Mouse (Mus musculus): ENCODE data around the gene Plekhg6.

Gene Plekhg6

DNA sequence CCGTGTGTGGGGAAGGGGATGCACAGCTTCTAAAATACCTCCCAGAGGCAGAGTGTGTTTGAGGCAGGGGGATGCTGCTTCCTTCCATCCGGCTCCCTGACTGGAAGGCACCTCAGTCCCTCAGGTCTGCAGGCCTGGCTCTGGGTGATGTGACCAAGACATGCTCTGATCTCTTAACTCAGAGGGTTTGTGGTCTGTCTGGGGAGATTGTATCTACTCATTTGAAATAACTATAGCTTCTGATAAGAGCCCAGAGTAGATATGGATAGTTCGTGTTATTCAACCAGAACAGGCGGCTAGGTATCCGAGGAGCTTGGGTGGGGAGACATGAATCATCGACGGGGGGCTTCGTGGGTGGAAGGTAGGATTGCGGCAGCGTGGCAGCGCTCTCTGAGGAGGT is 27.4 kb downstream of the Plekhg6 start:
- DNase-seq, result no peak

DNA sequence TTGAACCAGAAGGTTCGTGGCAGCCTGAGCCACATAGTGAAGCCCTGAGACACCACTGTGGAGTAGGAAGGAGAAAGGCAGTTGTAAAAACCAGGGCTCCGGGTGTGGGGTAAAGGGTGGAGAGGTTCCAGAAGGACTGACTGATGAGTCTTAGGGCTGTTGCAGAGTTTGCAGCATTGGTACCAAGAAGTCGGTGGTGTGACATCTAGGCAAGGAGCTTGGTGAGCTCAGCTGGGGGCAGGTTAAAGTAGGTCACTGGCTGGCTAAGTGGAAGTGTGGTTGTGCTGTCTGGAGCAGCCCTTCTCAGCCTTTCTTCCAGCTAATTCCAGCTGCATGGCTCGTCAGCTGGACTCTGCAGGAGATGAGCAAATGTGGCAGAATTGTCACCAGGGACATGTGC is 27.8 kb downstream of the Plekhg6 start:
- no peak for DNase-seq

DNA sequence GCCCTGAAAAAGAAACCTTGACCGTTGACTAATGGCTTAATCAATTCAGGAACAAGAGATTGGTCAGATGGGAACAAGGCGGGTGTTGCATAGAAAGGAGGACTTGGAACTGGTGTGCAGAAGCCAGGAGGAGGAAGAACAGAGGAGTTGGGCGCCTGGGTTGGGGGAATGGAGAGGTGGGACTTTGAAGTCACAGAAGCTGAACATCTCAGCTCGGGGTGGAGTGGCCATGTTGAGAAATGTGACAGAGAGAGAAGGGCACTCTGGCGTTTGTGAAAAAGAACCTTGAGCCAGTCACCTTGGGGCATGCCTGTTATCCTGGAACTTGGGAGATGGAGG is 28.6 kb downstream of the Plekhg6 start:
- DNase-seq, result no peak

DNA sequence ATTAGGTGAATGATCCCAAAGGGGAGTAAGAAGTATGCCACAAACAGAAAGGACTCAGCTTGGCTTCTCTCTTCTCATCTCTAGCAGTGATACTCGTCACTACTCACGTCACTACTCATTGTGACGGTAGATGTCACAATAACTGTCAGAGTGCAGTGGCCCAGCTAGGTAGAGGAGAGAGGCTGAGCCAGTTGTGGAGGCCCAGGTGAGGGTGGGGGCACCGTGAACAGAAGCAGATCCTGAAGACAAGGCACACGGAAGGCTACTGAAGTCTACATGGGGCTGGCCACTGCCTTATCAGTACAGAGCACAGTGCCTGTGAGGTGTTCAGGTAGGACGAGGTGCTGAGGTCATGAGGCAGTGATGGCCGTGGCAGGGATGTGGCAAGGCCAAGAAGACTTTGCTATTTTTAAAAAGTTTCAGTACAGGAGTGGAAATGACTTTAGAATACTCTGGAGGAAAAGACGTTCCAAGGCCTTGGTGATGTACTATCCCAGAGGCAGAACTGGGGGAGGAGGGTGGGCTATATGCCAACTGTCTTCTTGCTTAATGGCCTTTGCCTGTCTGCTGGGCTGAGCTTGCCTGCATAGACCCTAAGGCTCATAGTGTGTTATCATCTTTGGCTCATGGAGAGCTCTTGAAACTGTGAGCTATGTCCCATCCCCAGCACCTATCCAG is 29.1 kb downstream of the Plekhg6 start:
- DNase-seq, result no peak

DNA sequence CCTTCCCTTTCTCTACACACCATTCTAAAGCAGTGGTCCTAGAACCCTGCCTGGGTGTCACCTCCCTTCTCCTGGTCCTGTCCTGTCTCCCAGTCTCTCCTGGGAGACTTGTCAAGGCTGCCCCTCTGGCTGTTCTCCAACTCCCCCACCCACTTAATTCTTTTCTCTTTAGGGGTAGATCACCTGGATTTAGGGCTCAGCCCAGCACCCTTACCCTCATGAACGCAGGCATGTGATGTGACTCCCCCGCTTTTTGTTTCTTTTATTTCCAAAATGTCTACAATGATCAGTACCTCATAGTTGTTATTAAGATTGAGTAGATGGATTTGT is 29.6 kb downstream of the Plekhg6 start:
- no peak for DNase-seq

DNA sequence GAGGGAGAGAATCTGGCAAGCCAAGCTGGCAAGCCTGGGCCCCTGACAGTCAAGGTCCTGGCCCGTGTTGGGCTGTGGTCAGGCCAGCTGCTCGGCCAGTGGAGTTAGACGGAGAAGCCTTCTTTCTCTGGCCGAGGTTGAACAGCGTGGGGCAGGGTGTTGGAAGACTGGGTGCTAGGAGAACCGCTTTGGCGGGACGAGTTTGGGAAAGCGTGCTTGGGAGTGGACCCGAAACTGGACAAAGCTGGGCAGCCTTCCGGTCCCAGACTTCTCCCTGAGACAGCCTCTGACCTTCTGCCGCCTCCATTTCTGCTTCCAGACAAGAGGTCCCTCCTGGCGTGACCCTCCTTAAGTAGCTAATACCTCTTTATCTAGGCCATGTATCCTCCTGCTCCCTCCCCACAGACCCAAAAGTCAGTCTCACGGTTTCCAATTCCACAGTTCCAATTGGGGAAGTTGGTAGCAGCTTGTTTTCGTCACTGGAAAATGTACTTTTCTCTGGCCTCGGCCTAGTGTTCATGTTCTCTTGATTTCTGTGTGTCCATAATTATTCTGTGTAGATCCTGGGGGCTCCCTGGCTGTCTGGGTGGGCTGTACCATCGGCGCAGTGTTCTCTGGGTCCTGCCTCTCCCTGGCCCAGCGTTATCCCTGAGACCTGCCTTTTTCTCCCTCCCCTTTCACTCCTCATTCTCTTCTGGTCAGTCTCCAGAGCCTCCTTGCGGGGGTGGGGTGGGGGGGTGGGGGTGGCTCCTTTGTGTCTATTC is 30.2 kb downstream of the Plekhg6 start:
- no peak for DNase-seq

DNA sequence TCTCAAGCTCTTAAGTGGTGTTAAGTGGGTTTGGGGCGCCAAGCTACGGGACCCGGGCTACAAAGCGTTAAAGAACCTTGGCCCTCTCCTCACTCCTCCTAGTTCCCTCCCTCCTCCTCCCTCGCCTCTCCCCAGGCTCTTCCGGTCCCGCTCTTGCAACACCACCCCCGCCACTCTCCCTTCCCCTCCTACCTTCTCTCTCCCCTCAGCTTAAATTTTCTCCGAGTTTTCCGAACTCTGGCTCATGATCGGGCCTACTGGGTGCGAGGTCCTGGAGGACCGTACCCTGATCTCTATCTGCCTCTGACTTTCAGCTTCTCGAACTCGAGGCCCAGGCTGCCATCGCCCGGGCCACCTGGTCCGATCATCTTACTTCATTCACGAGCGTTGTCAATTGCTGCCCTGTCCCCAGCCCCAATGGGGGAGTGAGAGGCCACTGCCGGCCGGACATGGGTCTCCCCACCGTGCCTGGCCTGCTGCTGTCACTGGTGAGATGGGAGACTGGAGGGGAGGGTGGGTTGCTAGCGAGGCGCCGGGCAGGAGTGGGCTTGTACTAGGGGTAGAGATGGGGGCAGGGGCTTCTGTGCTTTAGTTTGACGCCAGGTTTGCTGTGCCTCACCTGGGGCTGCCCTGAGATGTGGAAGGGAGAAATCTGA is 30.9 kb downstream of the Plekhg6 start:
- DNase-seq, result peak; percentile 34

DNA sequence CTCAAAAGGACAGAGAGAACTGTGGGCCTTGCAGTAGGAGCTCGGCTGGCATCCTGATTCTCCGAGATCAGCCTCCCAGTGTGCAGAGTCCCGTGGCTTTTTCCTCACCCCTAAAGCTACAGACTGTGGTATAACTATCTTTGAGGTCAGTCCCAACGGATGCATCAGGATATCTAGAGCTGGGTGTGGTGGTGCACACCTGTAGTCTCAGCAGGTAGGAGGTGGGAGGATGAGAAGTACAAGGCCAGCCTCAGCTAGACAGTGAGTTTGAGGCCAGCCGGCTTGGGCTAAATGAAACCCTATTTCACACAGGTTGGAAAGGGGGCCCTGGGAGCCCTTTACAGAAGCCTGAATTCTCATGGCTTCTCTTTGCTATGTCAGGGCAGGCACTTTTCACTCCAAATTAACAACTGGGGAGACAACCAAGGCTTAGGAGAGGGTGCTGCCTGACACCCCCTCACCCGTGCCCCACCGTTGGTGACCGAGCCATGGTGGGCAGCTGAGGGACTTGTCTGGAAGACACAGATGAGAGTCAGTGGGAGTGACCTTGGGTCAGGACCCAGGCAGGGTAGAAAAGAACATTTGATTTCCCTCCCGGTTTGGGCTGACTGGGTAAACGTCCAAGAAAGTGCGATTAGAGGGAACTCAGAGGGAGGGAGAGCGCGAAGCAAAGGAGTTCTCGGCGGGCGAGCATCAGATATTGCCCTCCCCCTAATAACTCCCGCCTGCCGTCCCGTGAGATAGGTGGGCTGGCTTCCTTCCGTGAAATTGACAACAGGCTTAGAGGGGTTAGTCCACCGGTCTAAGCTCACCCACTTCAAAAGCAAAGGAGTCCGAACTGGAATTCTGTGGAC is 31.6 kb downstream of the Plekhg6 start, which contains the start of gene Tnfrsf1a:
Gene Tnfrsf1a, plus strand, starts transcription at position 642 of the 854 bp plus-strand sequence.
- no peak for DNase-seq

DNA sequence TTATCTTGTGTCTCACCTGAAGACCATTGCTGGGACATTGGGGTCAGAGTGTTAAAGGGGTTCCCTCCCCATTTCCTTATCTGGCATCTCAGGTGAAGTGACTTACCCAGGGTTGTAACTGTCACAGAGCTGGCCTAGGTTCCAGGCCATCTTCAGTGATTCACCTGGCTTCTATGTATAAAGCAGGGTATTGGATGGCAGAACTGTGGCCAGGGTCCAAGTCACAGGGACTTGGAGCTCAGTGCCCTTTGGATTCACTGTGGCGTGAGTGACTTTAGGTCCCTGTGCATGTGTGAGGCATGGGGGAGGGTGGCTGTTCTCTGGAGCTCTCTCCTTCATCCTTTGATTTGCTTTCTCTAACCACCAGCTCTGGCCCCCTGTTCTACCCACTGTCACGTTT is 34.6 kb downstream of the Plekhg6 start:
- no peak for DNase-seq

DNA sequence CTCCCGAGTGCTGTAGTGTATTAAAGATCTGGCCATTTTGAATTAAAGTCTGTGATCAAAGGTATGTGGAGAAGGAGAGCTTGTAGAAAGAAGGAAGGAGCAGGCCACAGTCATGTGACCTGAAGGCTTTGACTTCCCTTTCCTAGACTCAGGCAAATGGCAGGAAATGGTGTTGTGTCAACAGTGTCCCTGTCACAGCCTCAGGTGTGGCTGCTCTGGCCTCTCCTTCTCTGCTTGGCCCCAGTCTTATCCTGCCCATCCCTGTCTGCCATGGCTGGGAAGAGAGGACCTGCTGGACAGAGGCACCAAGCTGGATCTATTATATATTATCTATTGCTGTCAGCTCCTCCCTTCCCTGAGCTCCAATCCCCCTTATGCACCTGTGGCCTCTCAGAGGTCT is 35.0 kb downstream of the Plekhg6 start:
- no peak for DNase-seq

DNA sequence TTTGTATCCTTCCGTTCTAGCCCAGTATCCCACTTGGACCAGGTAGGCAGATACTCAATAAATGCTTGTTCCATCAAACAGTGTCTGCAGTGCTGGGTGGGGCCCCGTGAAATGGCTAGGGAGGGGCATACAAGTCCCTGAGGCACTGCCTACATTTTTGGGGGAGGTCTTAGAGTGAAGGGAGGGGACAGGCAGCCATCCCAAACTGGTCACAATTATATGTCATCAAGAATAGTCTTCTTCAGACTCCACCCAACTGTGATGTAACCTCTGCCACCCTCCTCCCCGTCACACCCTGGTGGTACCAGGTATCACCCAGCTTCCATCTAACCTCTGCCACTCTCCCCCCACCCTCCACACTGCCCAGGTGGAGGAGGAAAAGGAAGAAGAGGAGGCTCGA is 35.7 kb downstream of the Plekhg6 start:
- DNase-seq, result no peak

DNA sequence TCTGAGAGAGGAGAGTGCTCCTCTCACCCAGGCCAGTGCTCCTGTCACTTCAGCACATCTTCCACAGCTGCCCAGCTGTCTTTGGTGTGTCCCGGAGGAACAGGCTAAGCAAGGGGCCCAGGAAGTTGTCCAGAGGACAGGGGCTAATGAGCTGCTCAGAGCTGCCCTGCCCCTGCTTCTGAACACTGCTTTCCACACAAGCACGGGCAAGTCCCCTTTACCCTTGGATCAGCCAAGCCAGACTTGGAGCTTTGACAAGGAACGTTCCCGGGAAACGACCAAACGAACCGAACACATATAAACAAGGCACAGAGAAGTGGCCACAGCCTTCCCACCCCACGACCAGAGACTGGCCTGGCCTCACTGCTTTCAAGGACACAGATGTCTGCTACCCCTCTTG is 36.5 kb downstream of the Plekhg6 start:
- DNase-seq, result no peak

DNA sequence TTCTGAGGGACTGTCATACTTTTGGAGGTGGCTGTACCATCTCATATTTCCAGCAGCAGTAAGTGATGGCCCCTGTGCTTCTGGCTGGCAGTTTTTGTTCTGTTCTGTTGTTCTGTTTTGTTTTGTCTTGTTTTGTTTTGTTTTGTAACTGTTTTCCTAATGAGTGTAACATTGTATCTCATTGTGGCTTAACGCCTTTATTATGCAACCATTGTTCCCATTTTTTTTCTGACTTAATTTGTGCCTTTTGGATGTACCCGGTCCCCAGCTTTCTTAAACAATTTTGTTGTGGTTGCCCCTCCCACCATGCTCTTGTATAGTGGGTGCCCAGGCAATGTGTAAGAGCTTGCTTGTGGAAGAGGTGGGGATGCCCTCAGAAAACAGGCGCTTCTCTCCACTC is 38.4 kb downstream of the Plekhg6 start:
- DNase-seq, result no peak

DNA sequence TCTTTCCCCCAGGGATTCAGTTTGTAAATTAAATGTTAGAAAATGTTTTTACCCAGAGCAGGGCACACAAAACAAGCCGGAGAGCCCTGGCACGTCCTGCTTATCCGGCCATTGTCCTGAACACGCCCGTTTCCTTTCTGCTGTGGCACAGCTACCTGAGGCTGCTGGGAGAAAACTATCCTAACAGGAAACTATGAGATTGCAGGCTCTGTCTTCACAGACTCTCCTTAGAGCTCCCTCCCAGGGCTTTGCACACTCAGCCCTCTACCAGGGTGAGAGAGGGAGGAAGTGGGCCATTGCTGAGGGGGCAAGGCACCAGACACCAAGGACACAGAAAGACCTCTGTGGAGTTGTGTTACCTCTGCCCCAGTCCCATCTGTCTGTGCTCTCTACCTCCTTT is 40.3 kb downstream of the Plekhg6 start:
- DNase-seq, result no peak

DNA sequence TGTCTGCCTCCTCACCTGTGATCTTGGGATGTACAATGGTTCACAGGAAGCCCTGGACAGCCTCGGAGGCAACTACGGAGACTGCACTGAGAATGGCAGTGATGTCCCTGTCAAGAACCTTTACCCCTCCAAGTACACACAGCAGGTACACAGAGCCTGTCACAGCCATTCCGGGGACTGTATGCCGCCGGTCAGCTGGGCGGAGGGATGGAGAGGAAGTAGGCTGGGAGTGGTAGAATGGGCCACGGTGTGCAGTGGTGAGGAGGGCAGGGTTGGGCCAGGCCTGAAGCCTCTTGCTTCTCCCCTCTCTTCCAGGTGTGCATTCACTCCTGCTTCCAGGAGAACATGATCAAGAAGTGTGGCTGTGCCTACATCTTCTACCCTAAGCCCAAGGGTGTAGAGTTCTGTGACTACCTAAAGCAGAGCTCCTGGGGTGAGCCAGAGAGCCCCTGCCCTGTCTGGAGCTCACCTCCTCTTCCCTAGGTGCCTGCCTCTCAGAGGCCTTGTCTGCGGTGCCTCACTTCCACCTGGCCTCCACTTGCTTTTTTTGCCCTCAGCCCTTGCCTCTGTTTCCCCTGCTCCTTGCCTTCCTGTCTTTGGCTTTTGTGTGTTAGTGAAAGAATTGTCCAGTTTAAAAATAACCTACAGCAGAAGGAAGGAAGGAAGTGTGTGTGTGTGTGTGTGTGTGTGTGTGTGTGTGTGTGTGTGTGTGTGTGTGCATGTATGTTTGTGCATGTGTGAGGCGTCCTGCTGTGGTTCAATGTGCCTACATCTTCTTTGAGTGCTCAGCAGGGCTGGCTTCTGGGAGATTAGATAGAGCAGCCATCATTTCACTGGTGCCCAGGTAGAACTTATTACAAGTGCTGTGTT is 41.6 kb downstream of the Plekhg6 start:
- DNase-seq, result no peak

DNA sequence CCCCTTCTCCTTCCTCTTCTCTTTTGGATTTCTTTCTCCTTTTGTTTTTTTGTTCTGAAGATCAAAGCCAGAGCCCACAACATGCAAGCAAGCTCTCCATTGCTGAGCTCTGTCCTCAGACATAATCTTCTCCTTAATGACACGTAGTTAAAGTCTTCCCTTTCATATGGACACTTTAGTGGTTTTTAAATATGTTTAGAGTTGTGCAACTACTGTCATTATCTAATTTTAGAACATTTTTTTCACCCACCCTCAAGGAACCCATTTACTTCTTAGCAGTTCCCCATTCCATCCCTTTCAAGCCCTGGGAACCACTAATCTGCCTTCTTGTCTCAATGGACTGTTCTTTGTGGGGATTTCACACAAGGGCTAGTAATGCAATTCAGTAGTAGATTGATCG is 46.2 kb downstream of the Plekhg6 start:
- DNase-seq, result no peak

DNA sequence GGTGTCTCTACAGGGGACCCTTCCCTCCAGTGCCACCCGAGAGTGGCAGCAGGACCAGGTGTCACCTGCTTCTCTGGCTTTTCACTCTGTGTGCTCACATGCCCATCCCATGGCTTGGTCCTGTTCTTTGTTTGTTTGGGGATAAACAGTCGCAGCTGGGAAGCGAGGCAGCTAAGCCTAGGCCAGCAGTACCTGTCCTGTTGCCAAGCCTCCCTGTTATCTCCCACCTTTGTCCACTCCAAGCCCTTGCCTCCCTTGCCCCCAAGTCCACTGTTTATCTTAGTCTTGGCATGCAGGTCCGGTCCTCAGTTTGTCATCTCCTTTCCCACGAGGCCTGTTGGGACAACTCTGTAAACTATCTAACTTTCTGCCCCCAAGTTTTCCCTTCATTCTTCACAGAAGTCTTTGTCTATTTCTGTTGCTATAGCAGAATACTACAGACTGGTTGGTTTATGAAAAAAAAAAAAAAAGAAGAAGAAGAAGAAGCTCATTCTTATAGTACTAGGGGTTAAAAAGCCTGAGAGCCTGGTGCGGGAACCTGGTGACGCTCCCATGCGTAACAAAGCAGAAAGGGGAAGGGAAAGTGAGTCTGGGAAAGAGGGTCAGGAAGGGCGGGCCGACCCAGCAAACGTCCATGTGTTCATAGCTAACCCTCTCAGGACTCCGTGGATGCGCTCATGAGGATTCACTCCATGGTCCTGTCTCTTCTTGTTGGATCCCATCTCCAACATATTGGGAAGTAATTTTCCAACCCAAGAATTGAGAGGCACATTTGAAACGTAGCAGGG is 47.3 kb downstream of the Plekhg6 start:
- DNase-seq, result no peak

DNA sequence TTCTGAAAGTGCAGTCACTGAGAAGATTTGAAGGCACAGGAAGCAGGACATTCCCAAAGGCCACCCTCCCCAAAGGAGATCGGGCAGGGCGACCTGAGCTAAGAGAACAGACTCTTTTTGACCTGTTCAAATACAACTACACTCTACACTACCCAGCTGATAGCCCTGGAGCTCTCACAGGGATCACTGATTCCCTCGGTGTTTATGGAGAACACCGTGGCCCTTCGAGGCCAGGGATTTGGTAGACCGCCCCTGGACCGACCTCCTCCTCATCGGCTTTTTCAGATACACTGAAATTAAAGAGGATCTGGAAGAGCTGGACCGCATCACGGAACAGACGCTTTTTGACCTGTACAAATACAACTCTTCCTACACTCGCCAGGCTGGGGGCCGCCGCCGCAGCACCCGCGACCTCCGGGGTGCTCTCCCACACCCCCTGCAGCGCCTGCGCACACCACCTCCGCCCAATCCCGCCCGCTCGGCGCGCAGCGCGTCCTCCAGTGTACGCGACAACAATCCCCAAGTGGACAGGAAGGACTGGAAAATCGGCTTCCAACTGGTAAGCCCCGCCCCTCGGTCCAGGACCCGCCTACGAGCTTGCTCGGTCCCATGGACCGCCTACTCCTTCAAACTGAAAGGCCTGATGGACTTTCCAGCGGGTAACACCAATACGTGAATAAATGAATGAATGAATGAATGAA is 49.8 kb downstream of the Plekhg6 start:
- DNase-seq, result peak; percentile 75

DNA sequence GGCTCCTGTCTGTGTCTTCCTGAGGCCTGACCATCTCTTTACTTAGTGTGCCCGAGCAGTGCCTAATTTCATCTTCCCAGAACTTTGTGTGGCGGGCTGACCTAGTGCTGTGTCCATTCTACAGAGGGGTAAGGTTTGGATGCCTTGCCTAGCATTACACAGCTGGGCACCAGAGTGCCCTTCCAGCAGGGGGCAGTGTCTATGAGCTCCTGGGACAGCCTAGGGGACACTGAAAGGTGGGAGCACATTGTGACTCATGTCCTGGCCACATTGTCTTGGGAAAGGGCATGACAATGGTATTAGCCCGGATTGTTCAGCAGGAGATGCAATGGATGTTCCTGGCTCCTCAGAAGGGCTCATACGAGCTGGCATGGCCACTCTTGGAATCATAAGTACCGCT is 52.4 kb downstream of the Plekhg6 start:
- DNase-seq, result no peak

DNA sequence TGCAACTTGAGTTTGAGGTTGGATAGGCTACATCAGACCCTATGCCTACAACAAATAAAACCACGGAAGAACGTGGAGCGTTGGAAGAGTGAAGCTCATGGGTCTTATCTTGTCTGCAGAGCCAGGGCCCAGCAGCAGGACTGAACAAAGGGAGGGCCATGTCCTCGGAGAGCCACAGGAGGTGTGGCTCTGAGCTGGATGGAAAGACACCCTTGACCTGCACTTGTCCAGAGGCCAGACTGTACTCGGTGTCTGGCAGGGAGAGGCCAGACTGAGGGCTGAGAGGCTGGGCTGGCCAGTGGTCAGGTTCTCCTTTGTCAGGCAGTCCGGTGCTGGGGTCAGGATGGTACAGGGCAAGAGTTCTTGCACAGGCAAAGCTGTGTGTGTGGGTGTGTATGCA is 55.3 kb downstream of the Plekhg6 start:
- no peak for DNase-seq

DNA sequence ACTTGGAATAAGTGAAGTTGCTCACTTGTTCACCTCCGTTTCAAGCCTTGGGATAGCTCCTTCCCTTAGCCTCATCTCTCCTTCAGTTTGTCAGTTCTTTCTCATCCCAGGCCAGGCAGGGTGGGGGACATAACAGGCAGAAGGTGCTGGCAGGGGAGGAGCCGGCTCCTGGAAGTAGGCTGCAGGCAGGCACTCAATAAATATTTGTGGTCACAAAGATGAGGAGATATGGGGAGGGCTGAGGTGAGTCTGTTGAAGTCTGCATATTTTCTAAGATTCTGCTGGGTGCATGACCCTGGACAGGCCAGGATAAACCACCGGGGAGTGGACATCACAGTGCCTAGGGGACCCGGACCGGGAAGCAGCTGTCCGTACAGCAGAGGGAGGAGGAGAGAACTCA is 57.0 kb downstream of the Plekhg6 start:
- DNase-seq, result no peak

All from right cerebral cortex, adult 18-20 months (tissue).